Mouse (Mus musculus): ENCODE measurements around the gene Sugp1. TPM values are rescaled to one million over a fixed set of nuclear protein-coding genes. Genes with fewer than 3 reads are reported as not detected.

Sugp1 gene
- polyA plus RNA-seq, 1 experiment from 2014 or later = 39.5 TPM

Small RNAs within 50 kb of the gene (microRNA-seq; reads per million reads assigned to microRNA genes)
- 0.78 reads per million for gene Mir7066

Other genes starting within 250 kb of the Sugp1 start
- gene Gmip, start 234.1 kb upstream of the Sugp1 start, polyA plus RNA-seq (2014; fragmentation: Nextera tagmentation; extraction: Ambion mirVana) = 10.9 and 14.2 TPM in 2 replicates
- gene Lpar2, start 220.4 kb upstream of the Sugp1 start, polyA plus RNA-seq (2014; fragmentation: Nextera tagmentation; extraction: Ambion mirVana) = 0.73 and 1.2 TPM in 2 replicates
- gene Pbx4, start 210.3 kb upstream of the Sugp1 start, polyA plus RNA-seq (2014; fragmentation: Nextera tagmentation; extraction: Ambion mirVana) = 28.8 and 31.2 TPM in 2 replicates
- gene Cilp2, start 155.1 kb upstream of the Sugp1 start, polyA plus RNA-seq (2014; fragmentation: Nextera tagmentation; extraction: Ambion mirVana) = 0.47 and 0.86 TPM in 2 replicates
- 4.1 and 4.8 TPM in 2 replicates for gene Tssk6, start 140.6 kb upstream of the Sugp1 start, polyA plus RNA-seq (2014; fragmentation: Nextera tagmentation; extraction: Ambion mirVana)
- gene Ndufa13, start 140.3 kb upstream of the Sugp1 start, polyA plus RNA-seq (2014; fragmentation: Nextera tagmentation; extraction: Ambion mirVana) = 151 and 161 TPM in 2 replicates
- gene Yjefn3, start 140.1 kb upstream of the Sugp1 start, polyA plus RNA-seq (2014; fragmentation: Nextera tagmentation; extraction: Ambion mirVana) = 3.7 and 5.0 TPM in 2 replicates
- 80.7 and 92.7 TPM in 2 replicates for gene Gatad2a, start 46.4 kb upstream of the Sugp1 start, polyA plus RNA-seq (2014; fragmentation: Nextera tagmentation; extraction: Ambion mirVana)
- gene Mau2, start 79 bp upstream of the Sugp1 start, polyA plus RNA-seq (2014; fragmentation: Nextera tagmentation; extraction: Ambion mirVana) = 57.3 and 62.1 TPM in 2 replicates
- gene Tm6sf2, start 30.1 kb downstream of the Sugp1 start, polyA plus RNA-seq (2014; fragmentation: Nextera tagmentation; extraction: Ambion mirVana) = 0.53 and 1.3 TPM in 2 replicates
- 0.21 and 0.27 TPM in 2 replicates for gene Hapln4, start 40.6 kb downstream of the Sugp1 start, polyA plus RNA-seq (2014; fragmentation: Nextera tagmentation; extraction: Ambion mirVana)
- 55.8 and 59.7 TPM in 2 replicates for gene Ncan, start 78.1 kb downstream of the Sugp1 start, polyA plus RNA-seq (2014; fragmentation: Nextera tagmentation; extraction: Ambion mirVana)
- gene Nr2c2ap, start 88.5 kb downstream of the Sugp1 start, polyA plus RNA-seq (2014; fragmentation: Nextera tagmentation; extraction: Ambion mirVana) = 18.9 and 20.6 TPM in 2 replicates
- 13.0 and 13.3 TPM in 2 replicates for gene Rfxank, start 96.3 kb downstream of the Sugp1 start, polyA plus RNA-seq (2014; fragmentation: Nextera tagmentation; extraction: Ambion mirVana)
- 52.1 and 52.2 TPM in 2 replicates for gene Borcs8, start 96.7 kb downstream of the Sugp1 start, polyA plus RNA-seq (2014; fragmentation: Nextera tagmentation; extraction: Ambion mirVana)
- 0.39 and 0.58 TPM in 2 replicates for gene Mef2b, start 96.9 kb downstream of the Sugp1 start, polyA plus RNA-seq (2014; fragmentation: Nextera tagmentation; extraction: Ambion mirVana)
- 36.4 and 36.8 TPM in 2 replicates for gene Tmem161a, start 129.5 kb downstream of the Sugp1 start, polyA plus RNA-seq (2014; fragmentation: Nextera tagmentation; extraction: Ambion mirVana)
- gene Slc25a42, start 169.5 kb downstream of the Sugp1 start, polyA plus RNA-seq (2014; fragmentation: Nextera tagmentation; extraction: Ambion mirVana) = 2.4 TPM in 2 replicates
- gene Sugp2, start 191.4 kb downstream of the Sugp1 start, polyA plus RNA-seq (2014; fragmentation: Nextera tagmentation; extraction: Ambion mirVana) = 48.3 and 50.6 TPM in 2 replicates
- gene Armc6, start 191.7 kb downstream of the Sugp1 start, polyA plus RNA-seq (2014; fragmentation: Nextera tagmentation; extraction: Ambion mirVana) = 37.9 and 43.2 TPM in 2 replicates
- 77.7 and 80.4 TPM in 2 replicates for gene Homer3, start 240.0 kb downstream of the Sugp1 start, polyA plus RNA-seq (2014; fragmentation: Nextera tagmentation; extraction: Ambion mirVana)

Data from neural tube, embryonic 11.5 days (tissue).